Mouse (Mus musculus) R1 (cell line): Measurements from ENCODE around the gene Spata3.
"Not testable (repeated sequence)": the region's sequence is repeated elsewhere in the genome, so short reads cannot be mapped to it uniquely, and the experiment has no call there.

ENCODE experiments used
- DNase-seq: peaks from one replicate; pipeline ENCODE4 v3.0.0-alpha.2; 2018; ENCODE audit warnings: low read depth, low spot score

Gene Spata3

DNA sequence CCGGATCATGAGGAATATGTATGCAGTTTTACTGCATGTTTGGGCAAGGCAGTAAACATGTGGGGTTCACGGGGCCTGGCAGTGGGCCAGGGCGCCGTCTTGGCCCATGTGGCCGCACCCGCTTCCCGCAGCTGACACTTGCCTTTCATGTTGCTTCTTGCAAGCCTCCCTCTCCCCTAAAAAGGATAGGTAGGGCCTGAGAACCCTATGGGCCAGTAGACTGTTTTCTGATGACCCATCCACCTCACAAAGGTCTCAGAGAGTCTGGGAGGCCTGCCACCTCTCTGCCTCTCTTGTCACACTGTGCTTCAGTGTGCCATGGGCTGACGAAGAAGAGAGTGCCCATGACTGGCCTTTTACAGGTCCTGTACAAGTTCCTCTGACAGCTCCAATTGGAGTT, at the start of gene Spata3:
Spata3 (plus strand) TSS at position 301 of the 400 bp plus-strand sequence.
- DNase-seq: no peak

DNA sequence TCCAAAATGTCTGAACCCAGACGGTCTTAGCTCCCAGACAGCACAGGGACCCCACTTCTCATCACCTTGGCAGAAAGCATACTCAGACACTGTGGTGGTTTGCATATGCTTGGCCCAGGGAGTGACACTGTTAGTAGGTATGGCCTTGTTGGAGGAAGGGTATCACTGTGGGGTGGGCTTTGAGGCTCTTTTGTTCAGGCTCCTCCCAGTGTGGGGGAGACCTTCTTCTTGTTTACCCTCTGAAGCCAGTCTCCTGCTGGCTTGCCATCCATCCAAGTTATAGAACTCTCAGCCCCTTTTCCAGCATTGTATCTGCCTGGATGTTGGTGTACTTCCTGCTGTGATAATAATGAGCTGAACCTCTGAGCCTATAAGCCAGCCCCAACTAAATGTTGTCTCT, 47.5 kb upstream of the Spata3 start:
- DNase-seq: no peak

DNA sequence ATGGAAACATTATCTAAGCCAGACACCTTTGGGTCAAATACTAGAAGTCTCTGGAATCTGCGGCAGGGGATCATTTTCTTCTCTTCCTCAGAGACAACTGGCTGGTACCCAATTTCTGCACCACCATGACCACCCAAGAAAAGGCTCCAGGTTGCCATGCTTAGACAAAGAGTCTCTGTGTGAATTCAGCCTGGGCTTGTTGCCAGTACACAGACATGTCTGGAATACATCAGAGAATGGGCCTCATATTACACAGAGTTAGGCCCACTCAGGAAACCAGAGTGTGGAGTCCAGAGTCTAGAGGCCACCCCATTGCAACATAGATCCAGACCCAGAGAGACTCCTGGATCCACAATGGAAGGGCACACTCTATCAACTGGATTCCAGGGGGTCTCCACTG, 47.1 kb upstream of the Spata3 start:
- no peak for DNase-seq

GRCm38 (mm10) chr1:85971070-85971469, 45.5 kb upstream of the Spata3 start:
- no peak for DNase-seq

GRCm38 (mm10) chr1:85972341-85972740, 44.3 kb upstream of the Spata3 start:
- no peak for DNase-seq

DNA sequence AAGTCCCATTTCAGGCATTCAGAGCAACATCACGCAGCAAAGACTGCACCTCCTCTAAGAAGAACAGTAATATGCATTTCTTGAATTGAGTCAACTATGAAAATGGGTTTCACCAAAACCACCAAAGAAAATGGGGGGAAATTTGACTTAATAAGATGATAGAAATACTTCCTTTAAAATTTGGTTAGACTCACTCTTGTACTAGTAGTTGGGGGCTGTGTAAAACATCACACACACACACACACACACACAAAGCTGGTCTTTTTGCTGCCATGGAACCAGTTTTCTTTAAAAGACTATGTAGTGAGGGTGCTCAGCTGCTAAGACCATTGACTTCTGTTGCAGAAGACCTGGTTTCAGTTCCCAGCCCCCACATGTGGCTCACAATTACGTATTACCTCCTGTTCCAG, 43.1 kb upstream of the Spata3 start:
- no peak for DNase-seq

GRCm38 (mm10) chr1:85977709-85978108, 38.9 kb upstream of the Spata3 start:
- no peak for DNase-seq

- no peak for DNase-seq
These were observed 34.8 kb upstream of the Spata3 start for GRCm38 (mm10) chr1:85981738-85982357.

- no peak for DNase-seq
These were observed 30.8 kb upstream of the Spata3 start for GRCm38 (mm10) chr1:85985784-85986183.

- DNase-seq: no peak
These were observed 28.3 kb upstream of the Spata3 start for GRCm38 (mm10) chr1:85988351-85988750.

- DNase-seq: not testable (repeated sequence)
These were observed 27.7 kb upstream of the Spata3 start for GRCm38 (mm10) chr1:85988882-85989281.

DNA sequence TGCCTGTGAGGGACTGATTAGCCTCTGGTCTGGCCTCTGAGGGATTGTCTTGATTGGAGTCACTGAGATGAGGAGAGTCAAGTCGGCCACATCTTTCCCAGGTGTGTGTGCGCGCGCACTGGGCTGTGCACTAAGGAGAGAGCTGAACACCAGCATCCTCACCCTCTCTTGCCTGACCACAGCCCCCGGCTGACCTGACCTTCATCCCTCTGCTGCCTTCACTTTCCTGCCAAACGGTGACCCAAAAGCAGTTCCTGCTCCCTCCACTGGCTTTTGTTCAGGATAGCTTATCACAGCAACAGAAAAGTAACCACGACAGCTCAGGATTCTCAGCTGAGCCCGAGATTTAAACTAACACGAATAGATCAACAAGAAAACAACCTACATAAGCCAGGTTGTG, 24.4 kb upstream of the Spata3 start:
- DNase-seq: no peak

DNA sequence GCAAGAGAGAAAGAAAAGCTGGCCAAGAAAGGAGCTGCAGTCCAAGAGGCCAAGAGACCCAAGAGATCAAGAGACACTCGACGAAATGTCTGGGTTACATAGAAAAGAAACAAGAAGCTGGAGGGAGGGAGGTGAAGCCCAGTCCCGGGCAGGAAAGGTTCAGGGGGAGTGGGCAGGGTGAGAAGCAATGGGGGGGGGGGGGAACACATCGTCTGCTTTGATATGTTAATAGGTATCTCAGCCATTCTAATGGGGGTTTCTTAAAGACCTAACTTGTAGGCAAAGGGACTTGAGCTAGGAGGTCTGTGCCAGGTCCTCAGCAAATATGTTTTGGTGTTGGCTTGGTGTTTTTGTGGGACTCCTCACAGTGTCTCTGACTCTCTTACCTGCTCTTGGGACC, 23.1 kb upstream of the Spata3 start:
- DNase-seq: peak; percentile 26

GRCm38 (mm10) chr1:85997221-85997620, 19.4 kb upstream of the Spata3 start:
- no peak for DNase-seq

- no peak for DNase-seq
These were observed 18.6 kb upstream of the Spata3 start for GRCm38 (mm10) chr1:85998012-85998411.

DNA sequence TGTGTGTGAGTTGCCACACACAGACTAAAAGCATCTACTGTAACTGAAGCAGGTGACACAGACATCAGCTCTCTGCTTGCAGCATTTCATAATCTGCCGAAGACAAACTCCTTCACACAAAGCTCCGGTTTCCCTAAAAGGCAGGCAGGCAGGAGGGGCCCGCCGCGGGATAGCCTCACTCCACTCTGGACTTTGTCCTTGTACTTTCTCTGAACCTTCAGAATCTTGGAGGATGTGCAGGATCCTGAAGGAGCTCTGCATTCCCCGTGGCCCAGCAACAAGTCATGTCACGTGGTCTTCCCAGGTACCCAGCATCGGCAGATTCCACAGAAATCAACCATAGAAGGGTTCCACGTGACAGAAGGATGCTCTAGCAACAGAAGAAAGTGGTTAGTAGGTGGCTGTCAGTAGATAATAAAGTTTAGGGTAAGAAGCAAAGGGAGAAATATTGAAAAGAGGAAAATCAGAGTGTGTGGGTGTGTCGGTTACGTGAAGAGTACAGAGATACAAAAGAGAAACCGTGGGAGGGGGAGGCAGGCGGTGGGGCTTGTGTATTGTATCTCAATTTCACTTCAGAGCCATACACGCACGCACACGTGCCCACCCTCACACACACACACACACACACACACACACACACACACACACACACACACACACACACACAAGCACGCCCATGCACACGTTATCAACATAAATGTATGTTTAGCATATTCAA, 16.6 kb upstream of the Spata3 start:
- DNase-seq: no peak

DNA sequence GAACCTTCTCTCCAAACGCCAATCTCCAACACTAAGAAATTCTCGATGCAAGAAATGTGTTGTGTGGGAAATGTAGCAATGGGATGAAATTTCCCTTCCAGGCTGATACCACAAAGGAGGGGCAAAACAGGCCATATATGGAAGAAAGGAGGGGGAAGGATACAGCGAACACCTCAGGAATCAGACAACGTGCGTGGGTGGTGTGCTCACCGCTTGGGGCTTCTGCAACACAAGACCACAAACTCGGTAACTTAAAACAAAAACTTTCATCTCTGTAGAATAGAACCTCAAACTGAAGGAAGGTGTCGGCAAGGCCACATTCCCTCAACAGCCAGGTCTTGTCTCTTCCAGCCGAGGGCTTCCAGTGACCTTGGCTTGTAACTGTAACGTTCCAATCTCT, 11.1 kb upstream of the Spata3 start:
- DNase-seq: no peak

- DNase-seq: no peak
These were observed 10.6 kb upstream of the Spata3 start for GRCm38 (mm10) chr1:86006040-86006439.

DNA sequence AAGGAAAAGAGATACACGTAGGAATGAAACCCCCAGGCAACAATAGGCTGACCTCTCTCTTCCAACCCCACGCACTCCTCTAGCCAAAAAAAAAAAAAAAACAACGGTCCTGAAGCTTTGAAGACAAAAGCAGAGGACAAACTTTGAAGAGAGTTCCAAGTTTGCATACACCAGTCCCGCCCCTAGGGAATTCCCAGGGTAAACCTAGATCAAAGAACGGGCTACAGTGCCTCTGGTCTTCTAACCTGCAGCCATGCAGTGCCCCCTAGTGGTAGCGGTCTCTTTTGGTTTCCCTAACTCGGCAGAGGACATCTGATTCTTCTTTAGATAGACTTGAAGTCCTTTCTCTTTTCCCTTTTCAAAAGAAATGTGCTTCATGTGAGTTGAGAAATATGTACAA, 8.8 kb upstream of the Spata3 start:
- DNase-seq: peak; percentile 92

- DNase-seq: not testable (repeated sequence)
These were observed 858 bp upstream of the Spata3 start for GRCm38 (mm10) chr1:86015758-86016157.

- DNase-seq: peak; percentile 76
These were observed 1.8 kb downstream of the Spata3 start for GRCm38 (mm10) chr1:86018235-86019055.

GRCm38 (mm10) chr1:86021365-86021989, 4.9 kb downstream of the Spata3 start:
- peak; percentile 79 for DNase-seq
